In the genomic region with DNA sequence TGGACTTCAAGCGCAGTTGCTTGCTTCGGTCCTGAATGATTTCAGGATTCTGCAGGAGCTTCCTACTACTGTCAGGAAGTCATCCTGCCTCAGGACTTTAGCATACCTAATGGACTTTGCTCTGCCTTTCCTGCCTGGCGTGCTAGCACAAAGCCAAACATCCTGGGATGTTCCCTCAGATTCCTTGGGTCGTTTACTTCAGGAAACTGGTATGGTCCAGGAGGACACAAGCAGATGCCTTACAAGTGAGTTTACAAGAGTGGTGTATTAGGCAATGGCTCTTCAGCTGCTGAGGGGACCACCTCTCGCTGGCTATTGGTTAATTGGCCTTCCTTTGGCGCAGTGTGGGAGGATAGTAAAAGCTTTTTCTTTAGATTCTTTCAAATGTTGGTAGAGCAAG, we compare ENCODE assay signal across 14 mouse cellular contexts. TPM values are rescaled to one million over a fixed set of nuclear protein-coding genes. Genes with fewer than 3 reads are reported as not detected.
DNase-seq lines count a peak whose midpoint lies in the region; ATAC-seq and TF ChIP-seq lines count a peak whose summit lies in the region.
"Had no signal": no experiment of that assay in that cellular context is flagged by ENCODE, and none has a peak within 500 bp of the region (broad histone marks: within the 10 kb centered on the region; RNA-seq: fewer than 3 reads in every experiment).

No protein-coding gene starts in this region.

- no peak overlapping the region for H3K9ac ChIP-seq in kidney, postnatal 0 days (ENCODE audit: low read depth, low read length)
- H3K9ac ChIP-seq: embryonic facial prominence, embryonic 13.5 days; liver, embryonic 15.5 days; midbrain, embryonic 12.5 days had no signal

- H3K9me3 ChIP-seq in heart, embryonic 10.5 days: no peaks in the 10 kb centered on the region
- H3K9me3 ChIP-seq in kidney, postnatal 0 days (replicated peaks; ENCODE audit: low read length): no peaks in the 10 kb centered on the region
- no peaks in the 10 kb centered on the region for H3K9me3 ChIP-seq in limb, embryonic 10.5 days (replicated peaks)
- H3K9me3 ChIP-seq: embryonic facial prominence, embryonic 13.5 days; liver, embryonic 15.5 days; midbrain, embryonic 12.5 days had no signal

- H3K4me1 ChIP-seq in heart, embryonic 10.5 days: peaks cover 79% of the 10 kb centered on the region
- peaks cover 14% of the 10 kb centered on the region for H3K4me1 ChIP-seq in kidney, postnatal 0 days (replicated peaks; ENCODE audit: insufficient read depth, low read length)
- peaks cover 29% of the 10 kb centered on the region for H3K4me1 ChIP-seq in limb, embryonic 10.5 days

- H3K27ac ChIP-seq in heart, embryonic 10.5 days: peak overlapping the region; percentile 73
- 0 out of 2 replicates have a peak overlapping the region, but pooled peaks have one; percentile 13 for H3K27ac ChIP-seq in kidney, postnatal 0 days
- 0 out of 2 replicates have a peak overlapping the region, but pooled peaks have one; percentile 26 for H3K27ac ChIP-seq in limb, embryonic 10.5 days
- H3K27ac ChIP-seq: liver, embryonic 15.5 days; midbrain, embryonic 12.5 days had no signal

- H3K36me3 ChIP-seq in heart, embryonic 10.5 days: no peaks in the 10 kb centered on the region
- no peaks in the 10 kb centered on the region for H3K36me3 ChIP-seq in kidney, postnatal 0 days (ENCODE audit: insufficient read depth, low read length)
- no peaks in the 10 kb centered on the region for H3K36me3 ChIP-seq in limb, embryonic 10.5 days
- H3K36me3 ChIP-seq: embryonic facial prominence, embryonic 13.5 days; midbrain, embryonic 12.5 days had no signal

- H3K4me3 ChIP-seq in heart, embryonic 10.5 days: no peak overlapping the region
- no peak overlapping the region for H3K4me3 ChIP-seq in kidney, postnatal 0 days (replicated peaks; ENCODE audit: low read depth, low read length)
- no peak overlapping the region for H3K4me3 ChIP-seq in limb, embryonic 10.5 days
- H3K4me3 ChIP-seq: embryonic facial prominence, embryonic 13.5 days; liver, embryonic 15.5 days; midbrain, embryonic 12.5 days had no signal

- ATAC-seq in kidney, postnatal 0 days (replicated peaks; ENCODE audit: low FRiP score, low read depth): no peak

- no peaks in the 10 kb centered on the region for H3K27me3 ChIP-seq in heart, embryonic 10.5 days (ENCODE audit: insufficient read depth, poor library complexity, severe bottlenecking)
- H3K27me3 ChIP-seq in kidney, postnatal 0 days (ENCODE audit: insufficient read depth, low read length): no peaks in the 10 kb centered on the region
- H3K27me3 ChIP-seq in limb, embryonic 10.5 days (ENCODE audit: low read depth, poor library complexity, severe bottlenecking): no peaks in the 10 kb centered on the region
- H3K27me3 ChIP-seq: embryonic facial prominence, embryonic 13.5 days; liver, embryonic 15.5 days; midbrain, embryonic 12.5 days had no signal

- H3K4me2 ChIP-seq in kidney, postnatal 0 days (ENCODE audit: low read length): no peak overlapping the region
- H3K4me2 ChIP-seq: embryonic facial prominence, embryonic 13.5 days; liver, embryonic 15.5 days; midbrain, embryonic 12.5 days had no signal

- 68% methylated on average over 6 of the region's 6 CpGs for WGBS in heart, embryonic 10.5 days
- WGBS in kidney, postnatal 0 days: 58% methylated on average over 6 of the region's 6 CpGs
- WGBS in limb, embryonic 10.5 days: 61% methylated on average over 6 of the region's 6 CpGs

- DNase-seq in heart, embryonic 10.5 days (ENCODE audit: low spot score): no peak
- no peak for DNase-seq in heart, adult 9 months (ENCODE audit: low spot score in 2 of 2)
- no peak for DNase-seq in kidney, postnatal 0 days (ENCODE audit: low spot score)
- DNase-seq in kidney, postnatal 10 days: no peak
- peak; percentile 21 for DNase-seq in ZHBTc4 (ENCODE audit: low read depth, low spot score)
- DNase-seq in limb, embryonic 10.5 days (ENCODE audit: low spot score): no peak
- no peak for DNase-seq in cerebellum, adult 9-10 months
- no peak for DNase-seq in gastrocnemius, postnatal 25 days
- DNase-seq: adrenal gland, postnatal 10 days; cerebellum, postnatal 25 days; right cerebral cortex, postnatal 25 days had no signal

- TF ChIP-seq CTCF in kidney, postnatal 0 days (IDR thresholded peaks at IDR 0.05; ENCODE audit: low read depth): no peak

RNA-seq across cellular contexts. Expression of a gene that starts 23.3 kb away (rescaled TPM):
- polyA plus RNA-seq in heart, embryonic 10.5 days (2016; fragmentation: Nextera tagmentation; extraction: Ambion mirVana): 11.5 and 20.1 TPM in 2 replicates
- 5.0 and 5.6 TPM in 2 replicates for polyA plus RNA-seq in kidney, postnatal 0 days (2015; fragmentation: Nextera tagmentation; extraction: Ambion mirVana)
- polyA plus RNA-seq in limb, embryonic 10.5 days (2016; fragmentation: Nextera tagmentation; extraction: Ambion mirVana): 4.0 and 5.2 TPM in 2 replicates
- 10 to 100 TPM; 10.4 to 13.8 TPM for total RNA-seq in gastrocnemius, postnatal 25 days (2021)

Comparison
In these comparisons a context has a peak if more than half of its experiments do, and no peak if none do; other contexts are left out.
1. H3K27ac ChIP-seq: peak in every context shown above with its lines; median percentile 73 in heart, embryonic 10.5 days; 26 in limb, embryonic 10.5 days; 13 in kidney, postnatal 0 days.